Mouse (Mus musculus) right cerebral cortex, postnatal 36 days (tissue): Measurements from ENCODE around the gene Mcm7.
A peak's percentile ranks its signal among the peaks of the same experiment; 100 is the strongest.

Experiments used
- DNase-seq, 2 experiments: peaks; one replicate each; pipeline ENCODE4 v3.0.0; 2022; ENCODE audit warnings: low spot score in 2 of 2, mixed read lengths in 1 of 2

Mcm7 gene

DNA sequence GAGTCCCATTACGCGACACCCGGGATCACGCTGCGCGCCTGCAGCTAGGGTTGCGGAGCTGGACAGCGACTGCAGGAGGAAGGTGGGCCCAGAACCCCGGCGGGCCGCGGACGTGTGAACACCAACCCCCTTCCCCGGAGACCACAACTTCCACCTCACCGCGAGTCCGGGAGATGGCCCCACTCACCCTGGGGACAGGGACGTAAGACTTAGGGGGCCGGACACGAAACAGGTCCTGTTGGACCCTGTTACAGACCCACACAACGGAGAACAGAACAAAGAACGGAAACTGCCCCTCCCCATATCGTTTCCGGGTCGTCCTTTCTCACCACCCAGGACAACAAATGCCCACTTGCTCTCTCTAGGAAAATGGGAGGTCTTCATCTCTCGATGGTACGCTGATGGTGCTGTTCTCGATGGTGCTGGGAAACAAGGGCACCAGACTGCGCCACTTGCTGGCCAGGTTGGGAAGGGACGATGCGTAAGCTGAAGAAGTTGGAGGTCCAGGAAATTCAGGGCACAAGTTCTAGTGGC is 16.7 kb downstream of the Mcm7 start, which contains the start of gene Zfp113:
TSS of gene Zfp113 (minus strand) at position 302 of the 534 bp plus-strand sequence.
- peak; percentile 89 to 92 for DNase-seq

- DNase-seq: no peak
These were observed 17.8 kb downstream of the Mcm7 start for GRCm38 (mm10) chr5:138154390-138154789.

DNA sequence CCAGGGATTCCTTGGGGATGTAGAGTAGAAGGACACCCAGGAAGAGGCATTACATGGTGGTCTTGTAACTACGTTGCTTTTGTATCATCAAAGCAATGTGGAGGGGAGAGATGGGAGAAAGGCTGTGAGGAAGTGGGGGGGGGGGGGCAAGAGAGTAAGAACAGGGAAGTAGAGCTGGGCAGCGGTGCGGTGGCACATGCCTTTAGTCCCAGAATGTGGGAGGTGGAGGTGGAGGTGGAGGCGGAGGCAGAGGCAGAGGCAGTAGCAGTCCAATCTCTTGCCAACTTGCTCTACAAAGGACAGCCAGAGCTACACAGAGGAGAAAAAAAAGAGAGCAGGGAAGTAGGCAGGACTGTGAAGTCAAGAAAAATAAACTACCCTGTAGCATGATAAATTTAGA is 33.6 kb downstream of the Mcm7 start:
- no peak for DNase-seq

GRCm38 (mm10) chr5:138137935-138138549 is 34.2 kb downstream of the Mcm7 start:
- no peak for DNase-seq

DNA sequence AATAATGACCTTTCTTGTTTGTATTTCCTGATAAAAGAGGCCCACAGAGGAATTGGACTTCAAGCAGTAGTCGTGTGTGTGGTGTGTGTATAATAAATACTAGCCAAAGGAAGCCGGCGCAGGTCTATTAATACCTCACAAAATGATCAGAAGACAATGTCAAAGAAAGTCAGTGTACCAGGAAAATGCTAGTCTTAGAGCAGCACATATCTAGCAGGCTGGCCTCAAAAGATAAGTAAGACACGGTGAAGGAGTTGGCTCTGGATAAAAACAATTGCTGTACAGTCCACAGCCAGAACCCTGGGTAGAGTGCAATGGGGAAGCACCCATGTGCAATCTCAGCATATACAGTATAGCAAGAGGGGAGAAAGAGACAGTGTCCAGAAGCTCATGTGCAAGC is 35.0 kb downstream of the Mcm7 start:
- no peak for DNase-seq

- no peak for DNase-seq
These were observed 39.7 kb downstream of the Mcm7 start for GRCm38 (mm10) chr5:138132425-138133064.

GRCm38 (mm10) chr5:138118041-138118440 is 54.2 kb downstream of the Mcm7 start:
- no peak for DNase-seq

- DNase-seq: no peak
These were observed 54.8 kb downstream of the Mcm7 start for GRCm38 (mm10) chr5:138117199-138118015.

DNA sequence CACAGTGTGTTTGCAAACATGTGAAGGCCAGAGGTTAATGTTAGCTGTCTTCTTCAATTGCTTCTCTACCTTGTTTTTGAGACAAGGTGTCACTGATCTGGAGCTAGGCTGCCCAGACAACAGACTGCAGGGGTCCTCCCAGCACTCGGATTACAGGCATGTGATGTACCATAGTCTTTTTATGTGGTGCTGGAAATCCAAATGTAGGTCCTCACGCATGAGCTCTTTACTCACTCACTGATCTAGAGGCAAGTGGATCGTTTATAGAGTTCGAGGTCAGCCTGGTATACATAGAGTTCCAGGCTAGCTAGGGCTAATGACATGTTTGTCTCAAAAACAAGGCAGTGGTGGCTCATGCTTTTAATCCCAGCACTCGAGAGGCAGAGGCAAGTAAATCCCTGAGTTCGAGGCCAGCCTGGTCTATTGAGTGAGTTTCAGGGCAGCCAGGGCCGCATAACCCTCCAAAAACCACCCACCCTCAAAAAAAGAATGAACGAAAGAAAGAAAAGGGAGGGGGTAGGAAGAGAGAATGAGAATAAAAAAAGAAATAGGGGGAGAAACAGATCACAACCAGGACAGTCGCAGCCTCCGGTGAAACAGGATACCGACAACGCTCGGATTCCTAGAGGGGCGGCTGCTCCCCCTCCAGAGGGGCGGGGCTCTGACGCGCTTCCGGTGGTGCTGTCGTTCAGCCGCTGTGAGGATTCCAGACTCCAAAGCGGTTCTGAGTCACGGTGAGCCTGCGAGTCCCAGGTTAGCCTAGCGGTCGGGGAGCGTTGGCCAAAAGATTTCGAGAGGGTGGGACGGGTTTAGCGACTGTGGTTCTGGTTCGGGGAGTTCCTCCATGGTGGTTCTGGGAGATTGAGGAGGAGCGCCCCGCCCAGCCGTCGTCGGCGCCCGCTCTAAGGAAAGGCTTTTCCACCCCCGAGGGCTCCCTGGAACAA is 55.7 kb downstream of the Mcm7 start, which contains the start of gene Zscan21:
TSS of gene Zscan21 (plus strand) at position 649 of the 944 bp plus-strand sequence.
- DNase-seq: peak; percentile 85 to 87
